Mouse (Mus musculus) G1E (cell line): ENCODE measurements around the gene Cmbl.

Experiments
- CTCF ChIP-seq: IDR thresholded peaks from 2 replicates; pipeline ENCODE4 v1.5.1; 2012; ENCODE audit warnings: low read depth, low read length, inconsistent platforms, mixed read lengths
- GATA1 ChIP-seq: IDR thresholded peaks from 2 replicates; pipeline ENCODE4 v1.6.1; 2012; ENCODE audit warnings: borderline replicate concordance, low read length, inconsistent platforms, mixed read lengths
- GATA2 ChIP-seq: IDR thresholded peaks from 2 replicates; pipeline ENCODE4 v1.6.1; 2012; ENCODE audit warnings: low read depth, low read length, inconsistent platforms, borderline replicate concordance
- POLR2AphosphoS5 ChIP-seq: IDR thresholded peaks from 2 replicates; pipeline ENCODE4 v1.6.1; 2012; ENCODE audit warnings: low read depth, low read length, inconsistent platforms; ENCODE audit not compliant: insufficient replicate concordance
- TAL1 ChIP-seq: conservative IDR thresholded peaks from 2 replicates; pipeline ENCODE4 v1.6.1; 2012; ENCODE audit warnings: low read depth, low read length, inconsistent platforms, mixed read lengths

DNA sequence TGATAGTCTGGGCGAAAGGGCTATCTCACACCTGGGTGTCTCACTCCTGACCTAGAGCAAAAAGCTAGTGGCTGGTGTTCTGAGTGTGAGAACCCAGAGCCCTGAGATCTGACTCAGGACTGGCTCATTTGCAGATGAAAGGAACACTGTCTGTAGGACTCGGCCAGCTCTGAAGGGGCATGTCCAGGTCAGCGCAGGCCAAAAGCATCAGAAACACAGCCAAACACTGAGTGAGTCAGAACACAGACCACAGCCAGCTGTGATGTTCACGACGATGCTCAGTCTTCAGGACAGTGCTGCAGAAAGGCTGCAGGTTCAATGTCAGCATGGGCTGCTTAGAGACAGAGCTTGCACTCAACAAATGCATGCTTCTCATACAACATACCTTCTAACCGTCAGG is 3.8 kb upstream of the Cmbl start:
- TF ChIP-seq CTCF = no peak
- TF ChIP-seq POLR2AphosphoS5 = no peak
- no peak for TF ChIP-seq TAL1
- no peak for TF ChIP-seq GATA1
- no peak for TF ChIP-seq GATA2
